31 mouse cellular contexts compared by ENCODE assay signal in the genomic region with DNA sequence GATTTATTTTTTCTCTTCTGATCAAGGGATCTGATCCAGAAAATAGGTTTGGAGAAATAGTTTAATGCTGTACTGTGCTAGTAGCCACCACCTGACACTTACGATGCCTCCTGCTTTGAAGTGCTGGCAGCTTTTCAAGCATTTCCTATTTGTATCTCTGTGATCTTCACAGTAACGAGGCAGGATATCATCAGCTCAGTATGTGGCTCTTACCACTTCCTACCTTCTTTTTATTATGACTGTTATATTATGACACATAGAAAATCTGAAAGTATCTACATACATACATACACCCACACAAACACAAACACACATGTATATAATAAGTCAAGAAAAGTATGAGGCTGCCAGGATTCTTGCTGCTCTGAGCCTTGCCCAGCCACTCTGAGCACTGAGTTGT.
A peak's percentile ranks its signal among the peaks of the same experiment; 100 is the strongest.
DNase-seq lines count a peak whose midpoint lies in the region; ATAC-seq and TF ChIP-seq lines count a peak whose summit lies in the region.
"Had no signal": no experiment of that assay in that cellular context is flagged by ENCODE, and none has a peak within 500 bp of the region (broad histone marks: within the 10 kb centered on the region; RNA-seq: fewer than 3 reads in every experiment).

No protein-coding gene starts in this region.

- peak; percentile 38; the same call in 1 of the 2 replicates for ATAC-seq in common myeloid progenitor, adult 5-6 weeks (replicated peaks; ENCODE audit: low read depth, poor library complexity, severe bottlenecking)
- ATAC-seq: forebrain, embryonic 15.5 days; hindbrain, postnatal 0 days; intestine, postnatal 0 days; Patski had no signal

- TF ChIP-seq CTCF in kidney, adult 2 months (conservative IDR thresholded peaks at IDR 0.05; ENCODE audit: insufficient read depth, insufficient read length, low read depth, low read length), result no peak

- no peaks in the 10 kb centered on the region for H3K4me1 ChIP-seq in kidney, adult 2 months (ENCODE audit: control insufficient read depth, insufficient read depth, low read length)
- H3K4me1 ChIP-seq: embryonic facial prominence, embryonic 13.5 days; forebrain, embryonic 10.5 days; forebrain, embryonic 15.5 days; hindbrain, embryonic 12.5 days; limb, embryonic 12.5 days; liver, embryonic 15.5 days; midbrain, embryonic 12.5 days; neural tube, embryonic 15.5 days had no signal

- 51% methylated on average over 2 of the region's 2 CpGs for WGBS in kidney, adult 2 months

- no peak overlapping the region for H3K4me3 ChIP-seq in kidney, adult 2 months (ENCODE audit: insufficient read depth, low read depth, low read length)
- H3K4me3 ChIP-seq: embryonic facial prominence, embryonic 13.5 days; forebrain, embryonic 10.5 days; forebrain, embryonic 15.5 days; hindbrain, embryonic 12.5 days; left cerebral cortex, adult 2 months; limb, embryonic 12.5 days; liver, embryonic 15.5 days; megakaryocyte, embryonic 14.5 days; midbrain, embryonic 12.5 days; neural tube, embryonic 15.5 days had no signal

- no peak for TF ChIP-seq POLR2A in kidney, adult 2 months (IDR thresholded peaks at IDR 0.05; ENCODE audit: low read depth, low read length)

- no peak overlapping the region for H3K27ac ChIP-seq in kidney, adult 2 months (ENCODE audit: insufficient read depth, low read depth, low read length)
- H3K27ac ChIP-seq: embryonic facial prominence, embryonic 13.5 days; forebrain, embryonic 10.5 days; forebrain, embryonic 15.5 days; hindbrain, embryonic 12.5 days; hindbrain, postnatal 0 days; left cerebral cortex, adult 2 months; limb, embryonic 12.5 days; liver, embryonic 15.5 days; midbrain, embryonic 12.5 days; neural tube, embryonic 15.5 days had no signal

- H3K27me3 ChIP-seq in kidney, adult 2 months (replicated peaks; ENCODE audit: control insufficient read depth, insufficient read depth, low read length), result no peaks in the 10 kb centered on the region
- H3K27me3 ChIP-seq: embryonic facial prominence, embryonic 13.5 days; forebrain, embryonic 15.5 days; hindbrain, embryonic 12.5 days; limb, embryonic 12.5 days; liver, embryonic 15.5 days; megakaryocyte, embryonic 14.5 days; midbrain, embryonic 12.5 days; neural tube, embryonic 15.5 days; Patski had no signal

- DNase-seq in lung, postnatal 25 days (ENCODE audit: low spot score), result peak; percentile 18
- no peak for DNase-seq in lung, postnatal 4 days
- DNase-seq in CD4-positive, CD25-positive, alpha-beta regulatory T cell, adult 2 months (ENCODE audit: low read depth, low spot score), result peak; percentile 79
- peak; percentile 86 for DNase-seq in naive thymus-derived CD4-positive, alpha-beta T cell, adult 2 months (ENCODE audit: low read depth)
- no peak for DNase-seq in cerebellum, adult 18-20 months
- DNase-seq in ovary, postnatal 10 days (ENCODE audit: low spot score), result no peak
- no peak for DNase-seq in kidney, adult 2 months
- DNase-seq: adrenal gland, postnatal 10 days; cerebellum, adult 9-10 months; gastrocnemius, postnatal 36 days; heart, adult 18-20 months; heart, postnatal 36 days; kidney, postnatal 14 days; lung, embryonic 14.5 days; lung, postnatal 14 days; thymus, postnatal 25 days had no signal

- H3K36me3 ChIP-seq in kidney, adult 2 months (ENCODE audit: control insufficient read depth, insufficient read depth, low read length), result no peaks in the 10 kb centered on the region
- H3K36me3 ChIP-seq: embryonic facial prominence, embryonic 13.5 days; forebrain, embryonic 10.5 days; forebrain, embryonic 15.5 days; G1E; hindbrain, embryonic 12.5 days; limb, embryonic 12.5 days; liver, embryonic 15.5 days; midbrain, embryonic 12.5 days; neural tube, embryonic 15.5 days had no signal

Comparison
In these comparisons a context has a peak if more than half of its experiments do, and no peak if none do; other contexts are left out.
1. DNase-seq: peak in lung, postnatal 25 days (single experiment), CD4-positive, CD25-positive, alpha-beta regulatory T cell, adult 2 months (single experiment) and naive thymus-derived CD4-positive, alpha-beta T cell, adult 2 months (single experiment); none in lung, postnatal 4 days (0 of 2), cerebellum, adult 18-20 months (0 of 2), ovary, postnatal 10 days (single experiment) and kidney, adult 2 months (single experiment).